Mouse (Mus musculus) MEL (cell line): ENCODE measurements around the gene Frrs1l.

Experiments used
- CTCF ChIP-seq, 3 experiments: IDR thresholded peaks in 2 of 3; conservative IDR thresholded peaks in 1 of 3; 2 replicates each; pipeline ENCODE4 v1.5.1; 2011 to 2012; ENCODE audit warnings: low read length in 3 of 3, low read depth in 2 of 3, mild to moderate bottlenecking in 2 of 3, improper control_type of control experiment in 1 of 3, inconsistent platforms in 1 of 3, mixed read lengths in 1 of 3, moderate library complexity in 1 of 3; ENCODE audit not compliant: control insufficient read depth in 1 of 3, insufficient read depth in 1 of 3, poor library complexity in 1 of 3, severe bottlenecking in 1 of 3
- ELF1 ChIP-seq: IDR thresholded peaks from 2 replicates; pipeline ENCODE4 v1.6.1; 2014; ENCODE audit warnings: low read depth, mild to moderate bottlenecking, inconsistent platforms, low read length, improper control_type of control experiment, moderate library complexity
- ETS1 ChIP-seq: IDR thresholded peaks from 2 replicates; pipeline ENCODE4 v1.6.1; 2012; ENCODE audit warnings: low read depth, mild to moderate bottlenecking, inconsistent platforms, low read length, improper control_type of control experiment, moderate library complexity
- HCFC1 ChIP-seq: IDR thresholded peaks from 2 replicates; pipeline ENCODE4 v1.6.1; 2012; ENCODE audit warnings: low read depth, mild to moderate bottlenecking, inconsistent platforms, low read length, improper control_type of control experiment, moderate library complexity
- MAX ChIP-seq: IDR thresholded peaks from 2 replicates; pipeline ENCODE4 v1.6.1; 2011; ENCODE audit warnings: low read length, improper control_type of control experiment
- MYC ChIP-seq: IDR thresholded peaks from 2 replicates; pipeline ENCODE4 v1.6.1; 2011; ENCODE audit warnings: low read depth, mild to moderate bottlenecking, low read length, improper control_type of control experiment, moderate library complexity
- POLR2A ChIP-seq, 2 experiments: IDR thresholded peaks; 2 replicates each; pipeline ENCODE4 v1.6.1; 2011 to 2012; ENCODE audit warnings: low read length in 2 of 2, mild to moderate bottlenecking in 2 of 2, control low read depth in 1 of 2, improper control_type of control experiment in 1 of 2, low read depth in 1 of 2, moderate library complexity in 1 of 2; ENCODE audit not compliant: control insufficient read depth in 1 of 2, insufficient read depth in 1 of 2, poor library complexity in 1 of 2
- RCOR1 ChIP-seq: IDR thresholded peaks from 2 replicates; pipeline ENCODE4 v1.6.1; 2012; ENCODE audit warnings: low read depth, mild to moderate bottlenecking, inconsistent platforms, low read length, improper control_type of control experiment
- SMC3 ChIP-seq: IDR thresholded peaks from 2 replicates; pipeline ENCODE4 v1.6.1; 2011; ENCODE audit warnings: low read depth, low read length, improper control_type of control experiment
- TCF12 ChIP-seq: IDR thresholded peaks from 2 replicates; pipeline ENCODE4 v1.6.1; 2014; ENCODE audit warnings: low read depth, mild to moderate bottlenecking, inconsistent platforms, low read length, improper control_type of control experiment, moderate library complexity
- ZC3H11A ChIP-seq: IDR thresholded peaks from 2 replicates; pipeline ENCODE4 v1.6.1; 2012; ENCODE audit warnings: low read depth, mild to moderate bottlenecking, inconsistent platforms, low read length, improper control_type of control experiment

GRCm38 (mm10) chr4:56963687-56964086, 26.5 kb downstream of the Frrs1l start:
- no peak for TF ChIP-seq ZC3H11A
- TF ChIP-seq CTCF (IDR thresholded peaks at IDR 0.05 in 2 of 3, conservative IDR thresholded peaks at IDR 0.05 in 1 of 3; ENCODE audit: control insufficient read depth in 1 of 3, insufficient read depth in 1 of 3, low read depth in 2 of 3, low read length in 3 of 3, poor library complexity in 1 of 3, severe bottlenecking in 1 of 3), result no peak
- no peak for TF ChIP-seq HCFC1
- TF ChIP-seq POLR2A (IDR thresholded peaks at IDR 0.05; ENCODE audit: control insufficient read depth in 1 of 2, insufficient read depth in 1 of 2, low read depth in 1 of 2, low read length in 2 of 2, poor library complexity in 1 of 2), result no peak
- no peak for TF ChIP-seq TCF12
- no peak for TF ChIP-seq RCOR1
- no peak for TF ChIP-seq MYC
- no peak for TF ChIP-seq ELF1
- TF ChIP-seq ETS1, result no peak
- TF ChIP-seq MAX, result no peak
- TF ChIP-seq SMC3, result no peak
